Mouse (Mus musculus) brain, adult 2 months (tissue): Measurements from ENCODE around the gene Dlk1.
A peak's percentile ranks its signal among the peaks of the same experiment; 100 is the strongest.

Experiments used
- DNase-seq: peaks from one replicate; pipeline ENCODE4 v3.0.0; 2011; ENCODE audit warnings: low read depth, low spot score

The Dlk1 gene

GRCm38 (mm10) chr12:109452592-109452991, at the start of gene Dlk1:
Dlk1 (plus strand) TSS chr12:109452823.
- DNase-seq, result no peak

- DNase-seq, result no peak
Measured at GRCm38 (mm10) chr12:109402943-109403342, 49.7 kb upstream of the Dlk1 start.

GRCm38 (mm10) chr12:109403752-109404151, 48.9 kb upstream of the Dlk1 start:
- no peak for DNase-seq

- DNase-seq, result no peak
Measured at GRCm38 (mm10) chr12:109406018-109406417, 46.6 kb upstream of the Dlk1 start.

GRCm38 (mm10) chr12:109410723-109411122, 41.9 kb upstream of the Dlk1 start:
- no peak for DNase-seq

- peak; percentile 35 for DNase-seq
Measured at GRCm38 (mm10) chr12:109411172-109412070, 41.2 kb upstream of the Dlk1 start.

- peak; percentile 52 for DNase-seq
Measured at GRCm38 (mm10) chr12:109412071-109412440, 40.6 kb upstream of the Dlk1 start.

GRCm38 (mm10) chr12:109412675-109413074, 39.9 kb upstream of the Dlk1 start:
- DNase-seq, result no peak

GRCm38 (mm10) chr12:109413321-109413720, 39.3 kb upstream of the Dlk1 start:
- no peak for DNase-seq

- DNase-seq, result no peak
Measured at GRCm38 (mm10) chr12:109416681-109417080, 35.9 kb upstream of the Dlk1 start.

- DNase-seq, result peak; percentile 82
Measured at GRCm38 (mm10) chr12:109417476-109418201, 35.0 kb upstream of the Dlk1 start.

- DNase-seq, result no peak
Measured at GRCm38 (mm10) chr12:109420006-109420405, 32.6 kb upstream of the Dlk1 start.

- no peak for DNase-seq
Measured at GRCm38 (mm10) chr12:109423163-109423562, 29.5 kb upstream of the Dlk1 start.

GRCm38 (mm10) chr12:109423716-109424429, 28.8 kb upstream of the Dlk1 start:
- no peak for DNase-seq

- peak; percentile 90 for DNase-seq
Measured at GRCm38 (mm10) chr12:109424753-109425332, 27.8 kb upstream of the Dlk1 start.

- no peak for DNase-seq
Measured at GRCm38 (mm10) chr12:109425982-109426381, 26.6 kb upstream of the Dlk1 start.

GRCm38 (mm10) chr12:109432475-109433130, 20.0 kb upstream of the Dlk1 start:
- DNase-seq, result no peak

GRCm38 (mm10) chr12:109436367-109436807, 16.2 kb upstream of the Dlk1 start:
- no peak for DNase-seq

GRCm38 (mm10) chr12:109436852-109437251, 15.8 kb upstream of the Dlk1 start:
- no peak for DNase-seq

- peak; percentile 62 for DNase-seq
Measured at GRCm38 (mm10) chr12:109437559-109438350, 14.9 kb upstream of the Dlk1 start.
